Mouse (Mus musculus) monocyte, adult 5-6 weeks (primary cell): ENCODE measurements around the gene Ubl5. TPM values are rescaled to one million over a fixed set of nuclear protein-coding genes. Genes with fewer than 3 reads are reported as not detected.
"Not testable (repeated sequence)": the region's sequence is repeated elsewhere in the genome, so short reads cannot be mapped to it uniquely, and the experiment has no call there.

Experiments
- ATAC-seq: fragments of 153-309, 156-312 bp; replicated peaks from 2 replicates; pipeline ENCODE4 v1.8.0; 2017; ENCODE audit warnings: mild to moderate bottlenecking; ENCODE audit not compliant: low TSS enrichment, insufficient number of reproducible peaks, severe bottlenecking, poor library complexity, low FRiP score
- total RNA-seq: library from RNA; stranded (forward); fragments of 200-1000, 200-491, 200-594 nt; gene quantifications from 3 replicates; pipeline ENCODE4 v1.2.3, GENCODE M21; 2017

Gene Ubl5
- total RNA-seq, 1 experiment from 2014 or later: 175 TPM

- ATAC-seq: no peak
These were observed 47.2 kb downstream of the Ubl5 start for GRCm38 (mm10) chr9:20689913-20690312.

GRCm38 (mm10) chr9:20690449-20690848, 47.8 kb downstream of the Ubl5 start:
- not testable (repeated sequence) for ATAC-seq

GRCm38 (mm10) chr9:20692863-20693262, 50.2 kb downstream of the Ubl5 start:
- ATAC-seq: no peak

- no peak for ATAC-seq
These were observed 52.1 kb downstream of the Ubl5 start for GRCm38 (mm10) chr9:20694721-20695235.

- ATAC-seq: no peak
These were observed 53.5 kb downstream of the Ubl5 start for GRCm38 (mm10) chr9:20696107-20696712.

Other genes with a start within 250 kb of the Ubl5 start
- 27.5 to 45.4 TPM (median 31.6 TPM) in 3 replicates for gene Zfp26, start 182.7 kb upstream of the Ubl5 start, total RNA-seq
- gene Zfp426, start 150.1 kb upstream of the Ubl5 start, total RNA-seq: 10.9 to 21.2 TPM (median 15.1 TPM) in 3 replicates
- gene Zfp266, start 121.5 kb upstream of the Ubl5 start, total RNA-seq: 27.5 to 43.8 TPM (median 36.4 TPM) in 3 replicates
- 5.1 to 8.3 TPM (median 7.2 TPM) in 3 replicates for gene Zfp846, start 61.6 kb upstream of the Ubl5 start, total RNA-seq
- 12.6 to 30.1 TPM (median 19.3 TPM) in 3 replicates for gene Fbxl12, start 1.9 kb downstream of the Ubl5 start, total RNA-seq
- 7.1 to 11.7 TPM (median 8.4 TPM) in 3 replicates for gene Pin1, start 9.2 kb downstream of the Ubl5 start, total RNA-seq
- not detected in 3 replicates for gene Olfm2, start 103.5 kb downstream of the Ubl5 start, total RNA-seq
- 0.11 TPM in 1 of 3 replicates, not detected in the others for gene Col5a3, start 172.2 kb downstream of the Ubl5 start, total RNA-seq
- not detected in 3 replicates for gene Rdh8, start 175.6 kb downstream of the Ubl5 start, total RNA-seq
- gene A230050P20Rik, start 225.8 kb downstream of the Ubl5 start, total RNA-seq: 5.2 to 12.0 TPM (median 11.8 TPM) in 3 replicates
- gene Angptl6, start 236.8 kb downstream of the Ubl5 start, total RNA-seq: 0.49 to 0.57 TPM in 2 of 3 replicates, not detected in the other
- 24.4 to 44.1 TPM (median 26.9 TPM) in 3 replicates for gene Ppan, start 245.3 kb downstream of the Ubl5 start, total RNA-seq